Mouse (Mus musculus) midbrain, embryonic 10.5 days (tissue): ENCODE results near the gene Slc35b4. TPM values are rescaled to one million over a fixed set of nuclear protein-coding genes. Genes with fewer than 3 reads are reported as not detected.

Experiments used
- DNase-seq: peaks from one replicate; pipeline ENCODE4 v3.0.0-alpha.2; 2017; ENCODE audit warnings: low spot score
- H3K27ac ChIP-seq: fragments of 300-500 bp; sonication (generic); replicated peaks from 2 replicates; pipeline ENCODE4 v1.5.1; 2016; ENCODE audit warnings: mild to moderate bottlenecking
- H3K27me3 ChIP-seq: fragments of 300-500 bp; sonication (generic); 2 replicates; pipeline ENCODE4 v1.6.1; 2016; ENCODE audit warnings: low read depth, mild to moderate bottlenecking; ENCODE audit not compliant: poor library complexity, severe bottlenecking
- H3K36me3 ChIP-seq: fragments of 300-500 bp; sonication (generic); 2 replicates; pipeline ENCODE4 v1.6.1; 2016; ENCODE audit warnings: mild to moderate bottlenecking, moderate library complexity
- H3K4me1 ChIP-seq: fragments of 300-500 bp; sonication (generic); 2 replicates; pipeline ENCODE4 v1.6.1; 2016
- H3K4me3 ChIP-seq: fragments of 300-500 bp; sonication (generic); 2 replicates; pipeline ENCODE4 v1.5.1; 2016; ENCODE audit warnings: mild to moderate bottlenecking, moderate library complexity
- H3K9me3 ChIP-seq: fragments of 300-500 bp; sonication (generic); replicated peaks from 2 replicates; pipeline ENCODE4 v1.6.1; 2016; ENCODE audit warnings: mild to moderate bottlenecking
- WGBS: fragments of 180-500 bp; shearing (Covaris S2); methylation state at CpG from one replicate; pipeline ENCODE4 v1.1.7; 2016; 5-methylcytosine and 5-hydroxymethylcytosine counted together
- polyA plus RNA-seq: library from polyadenylated mRNA; unstranded; fragments of >200 nt; fragmentation: Nextera tagmentation; extraction: Ambion mirVana; gene quantifications from 2 replicates; pipeline ENCODE4 v1.2.1, GENCODE M21; 2016

The Slc35b4 gene
- polyA plus RNA-seq, 1 experiment from 2014 or later, result 54.7 TPM

DNA sequence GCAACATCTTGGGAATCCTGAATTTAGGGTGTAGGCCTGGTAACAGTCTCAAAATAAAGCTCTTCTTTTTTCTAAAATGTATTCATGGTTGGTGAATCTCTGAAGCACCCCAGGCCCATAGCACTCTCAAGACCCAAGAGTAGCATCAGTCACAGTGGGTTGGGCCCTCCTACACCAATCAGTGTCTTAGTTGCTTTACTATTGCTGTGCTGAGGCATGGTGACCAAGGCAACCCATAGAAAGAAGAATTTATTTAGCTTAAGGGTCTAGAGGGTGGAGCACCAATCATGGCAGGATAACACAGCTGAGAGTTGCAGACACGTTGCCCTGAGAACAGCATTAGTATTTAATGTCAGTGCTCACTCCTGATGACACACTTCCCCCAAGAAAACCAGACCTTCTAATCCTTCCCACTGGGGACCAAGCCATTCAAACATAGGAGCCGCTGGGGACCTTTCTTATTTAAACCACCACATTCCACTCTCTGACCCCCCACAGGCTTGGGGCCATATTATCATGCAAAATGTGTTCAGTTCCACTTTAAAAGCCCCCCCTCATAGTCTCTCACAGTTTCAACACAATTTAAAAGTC, 10.5 kb upstream of the Slc35b4 start:
- peak; percentile 34 for DNase-seq
- Histone ChIP-seq H3K27ac (peak overlapping the region; percentile 75), H3K9me3 (no peaks in the 10 kb centered on the region), H3K27me3 (no peaks in the 10 kb centered on the region), H3K4me3 (no peak overlapping the region), H3K36me3 (no peaks in the 10 kb centered on the region), H3K4me1 (peaks cover 16% of the 10 kb centered on the region)
- 8% methylated on average over 2 of the region's 2 CpGs for WGBS

- Histone ChIP-seq H3K27ac (no peak overlapping the region), H3K27me3 (no peaks in the 10 kb centered on the region), H3K4me1 (peaks cover 16% of the 10 kb centered on the region), H3K9me3 (no peaks in the 10 kb centered on the region), H3K36me3 (no peaks in the 10 kb centered on the region), H3K4me3 (no peak overlapping the region)
- WGBS, result 90% methylated on average over 3 of the region's 3 CpGs
- no peak for DNase-seq
These were observed 6.4 kb upstream of the Slc35b4 start for GRCm38 (mm10) chr6:34183326-34183725.

DNA sequence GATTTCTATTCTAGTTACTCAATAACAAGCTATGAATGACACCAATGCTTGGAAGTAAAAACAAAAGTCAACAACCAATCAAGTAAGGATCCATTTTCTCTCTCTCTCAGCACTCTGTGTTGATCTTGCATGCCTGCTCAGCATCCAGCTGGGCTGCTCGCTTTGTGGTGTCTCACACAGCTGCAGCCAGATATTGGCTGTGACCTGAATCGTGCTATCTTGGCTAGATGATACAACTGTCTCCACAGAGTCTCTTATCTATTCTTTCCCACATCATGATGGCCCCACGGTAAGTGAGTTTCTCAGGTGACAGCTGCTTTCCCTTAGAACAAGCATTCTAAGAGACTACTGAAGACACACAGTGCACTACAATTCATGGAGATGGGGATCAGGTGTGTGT, 5.0 kb upstream of the Slc35b4 start:
- Histone ChIP-seq H3K27me3 (no peaks in the 10 kb centered on the region), H3K9me3 (no peaks in the 10 kb centered on the region), H3K36me3 (no peaks in the 10 kb centered on the region), H3K27ac (no peak overlapping the region), H3K4me1 (peaks cover 3% of the 10 kb centered on the region), H3K4me3 (no peak overlapping the region)
- WGBS, result 81% methylated on average over 3 of the region's 3 CpGs
- no peak for DNase-seq

DNA sequence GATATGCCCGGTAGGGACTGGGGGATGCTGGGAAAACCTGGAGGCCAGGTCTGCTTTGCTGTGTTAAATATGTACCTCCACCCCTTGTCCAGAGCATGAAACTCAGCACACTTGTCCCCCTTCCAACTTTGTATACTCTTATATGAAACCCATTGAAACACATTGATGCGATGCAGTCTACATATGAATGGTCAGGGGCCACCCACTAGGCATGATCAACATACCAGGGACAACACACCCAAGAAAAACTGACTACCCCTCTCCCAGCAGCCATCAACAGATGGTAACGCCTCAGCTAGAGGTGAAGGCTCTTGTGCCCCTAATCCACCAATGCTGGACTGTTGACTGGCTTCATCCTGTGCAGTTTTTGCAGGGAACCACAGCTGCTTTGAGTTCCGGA, 3.0 kb upstream of the Slc35b4 start:
- 90% methylated on average over 4 of the region's 4 CpGs for WGBS
- H3K4me1 ChIP-seq, result peaks cover 14% of the 10 kb centered on the region
- no peak for DNase-seq
- no peaks in the 10 kb centered on the region for H3K9me3 ChIP-seq
- no peak overlapping the region for H3K4me3 ChIP-seq
- H3K27ac ChIP-seq, result no peak overlapping the region
- H3K36me3 ChIP-seq, result no peaks in the 10 kb centered on the region
- no peaks in the 10 kb centered on the region for H3K27me3 ChIP-seq

DNA sequence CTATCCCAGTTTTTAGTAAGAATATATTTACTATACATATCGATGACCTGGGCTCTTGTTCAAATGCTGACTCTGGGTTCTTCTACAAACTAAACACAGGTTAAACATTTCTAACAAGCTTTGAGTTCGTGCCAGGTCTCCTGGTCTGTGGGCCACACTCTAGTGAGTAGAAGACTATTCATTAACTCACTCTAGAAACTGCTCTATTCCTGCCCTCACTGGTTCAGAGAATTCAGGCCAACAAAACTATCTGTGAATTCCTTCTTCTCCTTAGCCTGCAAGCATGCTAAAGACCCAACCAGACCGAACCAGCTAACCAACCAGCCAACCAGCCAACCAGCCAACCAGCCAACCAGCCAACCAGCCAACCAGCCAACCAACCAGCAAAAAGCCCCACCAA, 2.1 kb upstream of the Slc35b4 start:
- H3K9me3 ChIP-seq, result no peaks in the 10 kb centered on the region
- 88% methylated on average over 3 of the region's 3 CpGs for WGBS
- no peak overlapping the region for H3K4me3 ChIP-seq
- H3K4me1 ChIP-seq, result peaks cover 16% of the 10 kb centered on the region
- H3K27ac ChIP-seq, result no peak overlapping the region
- H3K27me3 ChIP-seq, result no peaks in the 10 kb centered on the region
- H3K36me3 ChIP-seq, result no peaks in the 10 kb centered on the region
- no peak for DNase-seq

GRCm38 (mm10) chr6:34176111-34176863, 624 bp downstream of the Slc35b4 start:
- 3% methylated on average over 29 of the region's 29 CpGs for WGBS
- DNase-seq, result no peak
- peak overlapping the region; percentile 79 for H3K4me3 ChIP-seq

DNA sequence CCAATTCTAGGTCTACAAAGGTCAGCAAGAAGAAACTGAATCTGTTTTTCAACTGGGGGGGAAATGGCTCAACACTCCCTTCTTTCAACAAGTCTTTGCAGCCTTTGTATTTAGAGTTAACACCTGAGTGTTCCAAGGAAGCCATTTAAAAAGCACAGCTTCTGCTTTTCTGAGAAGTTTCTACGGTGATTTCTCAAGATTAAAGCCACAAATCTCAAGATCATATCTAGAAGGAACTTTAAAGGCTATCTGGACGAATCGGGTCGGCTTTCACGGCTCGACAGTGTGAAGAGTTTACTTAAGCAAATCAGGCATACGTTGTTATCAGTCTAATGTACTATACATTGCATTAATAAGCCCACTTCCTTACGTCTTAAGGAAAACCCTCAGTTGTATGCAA, 2.2 kb downstream of the Slc35b4 start:
- Histone ChIP-seq H3K9me3 (no peaks in the 10 kb centered on the region), H3K4me3 (no peak overlapping the region), H3K36me3 (peaks cover 17% of the 10 kb centered on the region), H3K4me1 (peaks cover 19% of the 10 kb centered on the region), H3K27me3 (no peaks in the 10 kb centered on the region), H3K27ac (no peak overlapping the region)
- 91% methylated on average over 8 of the region's 8 CpGs for WGBS
- DNase-seq, result no peak

More at GRCm38 (mm10) chr6:34176111-34176863, 624 bp downstream of the Slc35b4 start:
- Histone ChIP-seq H3K27ac (peak overlapping the region; percentile 90), H3K9me3 (no peaks in the 10 kb centered on the region), H3K27me3 (no peaks in the 10 kb centered on the region), H3K4me1 (peaks cover 19% of the 10 kb centered on the region), H3K36me3 (peaks cover 8% of the 10 kb centered on the region)

DNA sequence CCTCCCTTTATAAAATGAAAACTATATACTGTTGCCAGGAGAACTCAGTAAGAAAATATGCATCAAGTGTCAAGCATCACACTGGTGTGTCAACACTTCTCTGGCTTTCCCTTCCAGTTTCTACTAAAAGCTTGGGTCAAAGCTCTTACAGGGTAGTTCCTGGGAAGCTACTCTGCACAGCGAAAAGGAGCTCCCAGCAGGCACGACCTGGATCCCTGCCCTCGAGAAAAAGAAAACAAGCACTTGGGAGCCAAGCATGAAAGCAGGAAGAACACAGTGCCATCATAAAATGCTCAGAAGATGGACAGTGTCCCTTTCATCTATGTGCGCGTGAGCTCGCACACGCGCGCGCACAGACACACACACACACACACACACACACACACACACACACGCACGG, 3.7 kb downstream of the Slc35b4 start:
- WGBS, result 78% methylated on average over 12 of the region's 12 CpGs
- H3K27ac ChIP-seq, result no peak overlapping the region
- H3K27me3 ChIP-seq, result no peaks in the 10 kb centered on the region
- no peak overlapping the region for H3K4me3 ChIP-seq
- DNase-seq, result no peak
- H3K4me1 ChIP-seq, result peaks cover 19% of the 10 kb centered on the region
- peaks cover 31% of the 10 kb centered on the region for H3K36me3 ChIP-seq
- no peaks in the 10 kb centered on the region for H3K9me3 ChIP-seq

DNA sequence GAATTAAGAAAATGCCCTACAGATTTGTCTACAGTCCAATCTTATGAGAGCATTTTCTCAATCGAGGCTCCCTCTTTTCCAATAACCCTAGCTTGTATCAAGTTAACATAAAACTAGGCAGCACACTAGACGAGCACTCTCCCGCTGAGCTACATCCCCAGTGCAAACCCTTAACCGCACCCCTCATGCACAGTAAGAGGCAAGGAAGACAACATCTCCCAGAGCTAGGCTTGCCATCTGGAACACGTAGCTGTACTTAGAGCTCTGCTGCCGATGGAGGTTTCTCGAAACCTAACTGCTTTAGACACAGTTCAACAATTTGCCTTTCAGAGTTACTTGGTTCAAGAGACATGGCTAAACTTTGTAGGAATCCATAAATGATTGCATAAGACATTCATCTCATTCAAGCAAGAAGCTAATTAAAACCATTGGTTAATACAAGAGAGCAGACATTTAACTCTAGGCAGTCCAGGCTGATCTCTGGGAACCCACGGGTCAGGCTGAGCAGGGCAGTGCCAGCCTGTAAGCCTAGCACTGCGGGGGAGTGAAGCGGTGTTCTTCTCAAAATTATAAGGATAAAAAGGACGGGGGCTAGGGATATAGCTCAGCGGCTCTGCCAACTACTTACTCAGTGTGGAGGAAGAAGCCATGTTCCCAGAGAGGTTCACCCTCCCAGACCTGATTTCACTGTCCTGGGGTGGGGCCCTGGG, 5.0 kb downstream of the Slc35b4 start:
- no peaks in the 10 kb centered on the region for H3K27me3 ChIP-seq
- H3K27ac ChIP-seq, result no peak overlapping the region
- no peak for DNase-seq
- H3K4me3 ChIP-seq, result no peak overlapping the region
- H3K36me3 ChIP-seq, result peaks cover 42% of the 10 kb centered on the region
- WGBS, result 93% methylated on average over 12 of the region's 12 CpGs
- H3K4me1 ChIP-seq, result peaks cover 19% of the 10 kb centered on the region
- no peaks in the 10 kb centered on the region for H3K9me3 ChIP-seq

DNA sequence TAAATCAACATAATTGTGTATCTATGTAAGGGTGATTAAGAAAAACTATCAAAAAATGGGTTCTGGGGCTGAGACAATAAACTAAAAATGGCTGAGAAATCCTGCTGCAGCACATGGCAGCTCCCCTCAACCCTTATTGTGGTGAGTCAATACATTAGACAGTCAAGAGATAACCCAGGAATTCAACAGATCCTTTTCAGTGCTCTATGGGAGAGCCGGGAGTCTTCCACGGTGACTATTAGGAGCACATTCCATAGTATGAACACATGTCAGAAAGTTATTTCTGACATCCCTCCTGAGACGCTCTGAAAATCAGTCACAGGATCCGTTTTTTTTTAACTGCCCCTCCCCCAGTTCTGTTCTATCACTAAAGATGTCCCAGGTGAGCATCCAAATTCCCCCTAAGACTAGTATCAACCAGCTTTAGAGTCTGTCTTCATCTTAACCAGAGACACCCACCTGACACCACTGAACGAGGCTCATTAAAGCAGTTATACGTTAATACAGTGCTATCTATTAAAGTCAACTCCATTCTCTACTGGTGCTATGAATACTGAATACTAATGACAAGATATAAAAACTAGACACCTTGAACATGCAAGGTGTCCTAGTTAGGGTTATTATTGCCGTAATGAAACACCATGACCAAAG, 5.9 kb downstream of the Slc35b4 start:
- Histone ChIP-seq H3K4me1 (peaks cover 14% of the 10 kb centered on the region), H3K27me3 (no peaks in the 10 kb centered on the region), H3K4me3 (no peak overlapping the region), H3K27ac (no peak overlapping the region), H3K36me3 (peaks cover 51% of the 10 kb centered on the region), H3K9me3 (no peaks in the 10 kb centered on the region)
- 94% methylated on average over 7 of the region's 7 CpGs for WGBS
- no peak for DNase-seq

DNA sequence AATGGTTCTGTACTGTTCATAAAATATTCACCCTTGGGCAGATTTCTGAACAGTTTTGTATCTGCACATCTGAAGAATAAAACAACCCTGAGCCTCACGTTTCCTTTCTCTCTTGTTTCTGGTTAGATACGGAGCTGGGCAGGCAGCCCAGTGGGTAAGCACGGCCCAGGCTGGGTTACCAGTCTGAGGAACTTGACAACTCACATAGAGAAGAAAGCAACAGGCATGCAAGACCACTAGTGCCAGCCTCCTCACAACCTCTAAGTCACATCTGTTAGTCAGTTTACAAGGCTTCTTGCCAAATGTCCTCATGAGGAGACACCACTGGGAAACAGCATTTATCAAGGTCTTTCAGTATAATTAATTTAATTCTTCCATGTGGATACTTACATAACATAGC, 8.1 kb downstream of the Slc35b4 start:
- no peak overlapping the region for H3K27ac ChIP-seq
- 0 out of 2 replicates have a peak, but pooled peaks cover 3% of the 10 kb centered on the region for H3K4me1 ChIP-seq
- H3K27me3 ChIP-seq, result no peaks in the 10 kb centered on the region
- WGBS, result 85% methylated on average over 3 of the region's 3 CpGs
- H3K36me3 ChIP-seq, result peaks cover 69% of the 10 kb centered on the region
- no peak for DNase-seq
- H3K9me3 ChIP-seq, result no peaks in the 10 kb centered on the region
- H3K4me3 ChIP-seq, result no peak overlapping the region

- H3K36me3 ChIP-seq, result peaks cover 93% of the 10 kb centered on the region
- H3K27ac ChIP-seq, result no peak overlapping the region
- H3K4me1 ChIP-seq, result no peaks in the 10 kb centered on the region
- WGBS, result 94% methylated on average over 9 of the region's 9 CpGs
- no peaks in the 10 kb centered on the region for H3K27me3 ChIP-seq
- DNase-seq, result no peak
- H3K4me3 ChIP-seq, result no peak overlapping the region
- H3K9me3 ChIP-seq, result no peaks in the 10 kb centered on the region
These were observed 13.9 kb downstream of the Slc35b4 start for GRCm38 (mm10) chr6:34163014-34163413.
